Mouse (Mus musculus) C2C12 (cell line): ENCODE data around the gene Tyro3. TPM values are rescaled to one million over a fixed set of nuclear protein-coding genes. Genes with fewer than 3 reads are reported as not detected.

Experiments used
- H3K27me3 ChIP-seq: one replicate; pipeline ENCODE4 v1.6.1; 2011; ENCODE audit not compliant: control insufficient read depth, insufficient read depth, insufficient read length
- H3K36me3 ChIP-seq: one replicate; pipeline ENCODE4 v1.6.1; 2011; ENCODE audit not compliant: control insufficient read depth, insufficient read depth
- H3K4me3 ChIP-seq: one replicate; pipeline ENCODE4 v1.5.1; 2011; ENCODE audit warnings: mild to moderate bottlenecking, control low read depth; ENCODE audit not compliant: poor library complexity, insufficient read depth, severe bottlenecking
- H3K79me2 ChIP-seq: one replicate; pipeline ENCODE4 v1.6.1; 2011; ENCODE audit not compliant: control insufficient read depth, insufficient read depth
- H3K79me3 ChIP-seq: one replicate; pipeline ENCODE4 v1.6.1; 2011; ENCODE audit warnings: low read depth, control low read depth
- H3ac ChIP-seq: one replicate; pipeline ENCODE3; 2011; ENCODE audit warnings: low read depth; ENCODE audit not compliant: control insufficient read depth, insufficient read length
- CEBPB ChIP-seq: IDR thresholded peaks from one replicate; pipeline ENCODE4 v1.6.1; 2011; ENCODE audit warnings: low read depth, mild to moderate bottlenecking, control low read depth, moderate library complexity
- CTCF ChIP-seq: IDR thresholded peaks from one replicate; pipeline ENCODE4 v1.5.1; 2011; ENCODE audit not compliant: control insufficient read depth, insufficient read depth, insufficient read length
- FOSL1 ChIP-seq: IDR thresholded peaks from one replicate; pipeline ENCODE4 v1.8.0; 2011; ENCODE audit warnings: mild to moderate bottlenecking, low read length; ENCODE audit not compliant: poor library complexity, insufficient read depth, severe bottlenecking
- MAX ChIP-seq: IDR thresholded peaks from one replicate; pipeline ENCODE4 v1.6.1; 2011; ENCODE audit warnings: mild to moderate bottlenecking, control low read depth
- MYOD1 ChIP-seq: IDR thresholded peaks from one replicate; pipeline ENCODE4 v1.6.1; 2011; ENCODE audit warnings: low read depth; ENCODE audit not compliant: control insufficient read depth, insufficient read length
- MYOG ChIP-seq: IDR thresholded peaks from one replicate; pipeline ENCODE4 v1.6.1; 2011; ENCODE audit not compliant: control insufficient read depth, insufficient read length; ENCODE audit errors: extremely low read depth
- USF1 ChIP-seq: IDR thresholded peaks from one replicate; pipeline ENCODE4 v1.6.1; 2011; ENCODE audit warnings: low read depth, mild to moderate bottlenecking, control low read depth, moderate library complexity
- polyA plus RNA-seq: library from polyadenylated mRNA; unstranded; fragments of >200 nt; fragmentation: generic; extraction: Trizol; gene quantifications from one replicate; pipeline ENCODE4 v1.2.1, GENCODE M21; 2012; ENCODE audit warnings: missing spikeins

The Tyro3 gene
- polyA plus RNA-seq, 1 experiment, result 9.3 TPM

DNA sequence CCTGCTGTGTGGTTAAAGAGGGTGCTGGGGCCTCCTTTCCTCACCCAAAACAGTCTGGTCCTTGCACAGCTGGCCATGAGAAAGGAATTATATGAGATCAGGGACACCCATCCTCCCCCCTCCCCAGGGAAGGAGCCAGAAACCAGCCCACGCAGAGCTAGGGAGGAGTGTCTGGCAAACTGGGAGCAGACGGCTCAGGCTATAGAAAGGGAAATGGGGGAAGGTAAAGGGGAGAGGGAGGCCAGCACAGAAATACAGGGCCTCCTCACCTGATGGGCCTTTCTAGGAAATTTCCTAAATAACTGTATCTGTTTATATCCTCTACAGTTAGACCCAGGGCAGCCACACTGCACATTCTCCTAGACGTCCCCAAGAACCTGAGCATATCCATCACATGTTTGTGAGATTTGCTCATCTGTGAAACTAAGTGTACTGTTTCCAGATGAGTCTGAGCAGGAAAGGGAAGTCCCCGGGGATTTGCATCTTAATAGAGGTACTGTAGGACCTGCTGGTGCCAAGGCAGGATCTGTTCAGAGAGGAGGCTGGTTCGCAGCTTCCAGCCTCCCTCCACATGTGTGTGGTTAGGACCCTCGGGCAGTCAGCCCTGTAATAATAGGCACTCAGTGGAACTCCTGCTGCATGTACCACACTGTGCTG lies 6.2 kb downstream of the Tyro3 start:
- no peaks in the 10 kb centered on the region for H3K36me3 ChIP-seq
- no peak overlapping the region for H3K4me3 ChIP-seq

DNA sequence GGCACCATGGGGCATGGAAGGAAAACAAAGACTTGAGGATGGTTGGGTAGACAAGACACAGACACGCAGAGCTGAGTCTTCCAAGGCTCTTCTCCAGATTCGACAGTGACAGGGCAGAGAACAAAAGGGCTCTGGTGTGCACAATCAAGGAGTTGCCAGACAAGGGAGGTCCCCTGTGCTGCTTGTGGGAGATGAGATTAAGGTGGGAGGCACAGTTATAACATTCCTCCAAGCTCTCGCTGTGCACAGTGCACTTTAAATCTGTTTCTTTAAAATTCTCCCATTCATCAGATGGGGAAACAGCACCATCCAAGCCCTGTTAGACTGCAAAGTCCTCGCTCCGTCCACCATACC lies 6.7 kb downstream of the Tyro3 start:
- TF ChIP-seq MYOG, result no peak
- TF ChIP-seq FOSL1, result no peak
- no peak for TF ChIP-seq MYOD1
- TF ChIP-seq USF1, result no peak
- TF ChIP-seq CTCF, result no peak
- TF ChIP-seq MAX, result no peak
- TF ChIP-seq CEBPB, result no peak
- H3K79me3 ChIP-seq, result no peaks in the 10 kb centered on the region
- no peak overlapping the region for H3ac ChIP-seq
- H3K27me3 ChIP-seq, result no peaks in the 10 kb centered on the region
- H3K36me3 ChIP-seq, result no peaks in the 10 kb centered on the region
- no peak overlapping the region for H3K4me3 ChIP-seq
- no peaks in the 10 kb centered on the region for H3K79me2 ChIP-seq

More for the DNA sequence above, 6.2 kb downstream of the Tyro3 start:
- H3K27me3 ChIP-seq, result no peaks in the 10 kb centered on the region
- TF ChIP-seq CTCF, result no peak
- TF ChIP-seq FOSL1, result no peak
- no peak for TF ChIP-seq CEBPB
- TF ChIP-seq MYOD1, result no peak
- no peak for TF ChIP-seq MYOG
- no peak for TF ChIP-seq USF1
- TF ChIP-seq MAX, result no peak
- no peak overlapping the region for H3ac ChIP-seq
- no peaks in the 10 kb centered on the region for H3K79me2 ChIP-seq
- H3K79me3 ChIP-seq, result no peaks in the 10 kb centered on the region

DNA sequence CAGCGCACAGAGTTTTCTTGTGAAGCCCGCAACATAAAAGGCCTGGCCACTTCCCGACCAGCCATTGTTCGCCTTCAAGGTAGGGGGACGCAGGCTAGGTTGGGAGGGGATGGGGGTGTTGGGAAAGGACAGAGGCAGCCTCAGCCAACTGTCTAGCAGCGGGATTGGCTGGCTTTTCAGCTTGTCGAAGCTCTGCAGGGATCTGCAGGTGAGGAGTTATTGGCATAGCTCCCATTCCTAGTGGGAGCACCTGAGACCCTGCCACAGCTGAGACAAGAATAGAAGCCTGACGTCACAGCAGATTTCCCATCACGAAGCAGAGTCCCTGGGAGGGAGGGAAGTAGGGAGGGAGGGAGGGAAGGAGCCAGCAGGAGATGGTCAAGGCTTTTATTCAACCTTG lies 7.2 kb downstream of the Tyro3 start:
- H3K36me3 ChIP-seq, result no peaks in the 10 kb centered on the region
- H3K79me2 ChIP-seq, result no peaks in the 10 kb centered on the region
- H3K79me3 ChIP-seq, result no peaks in the 10 kb centered on the region
- no peak for TF ChIP-seq MAX
- TF ChIP-seq MYOG, result no peak
- no peak for TF ChIP-seq CTCF
- TF ChIP-seq USF1, result no peak
- no peak for TF ChIP-seq CEBPB
- no peak for TF ChIP-seq MYOD1
- no peak for TF ChIP-seq FOSL1
- no peaks in the 10 kb centered on the region for H3K27me3 ChIP-seq
- no peak overlapping the region for H3K4me3 ChIP-seq
- no peak overlapping the region for H3ac ChIP-seq

DNA sequence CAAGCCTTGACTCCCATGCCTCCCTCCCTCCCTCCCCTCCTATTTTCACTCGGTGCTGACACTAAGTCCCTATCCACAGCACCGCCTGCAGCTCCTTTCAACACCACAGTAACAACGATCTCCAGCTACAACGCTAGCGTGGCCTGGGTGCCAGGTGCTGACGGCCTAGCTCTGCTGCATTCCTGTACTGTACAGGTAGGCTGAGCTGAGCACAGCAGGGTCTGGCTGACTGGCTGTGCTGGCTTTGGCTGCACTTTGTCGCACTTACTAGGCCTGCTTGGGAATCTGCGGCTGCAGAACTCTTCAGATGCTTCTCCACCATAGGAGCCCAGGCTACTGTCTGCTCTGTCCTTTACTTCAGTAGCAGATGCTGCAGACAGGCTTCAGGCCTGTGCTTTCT lies 8.0 kb downstream of the Tyro3 start:
- no peak overlapping the region for H3ac ChIP-seq
- no peaks in the 10 kb centered on the region for H3K79me2 ChIP-seq
- no peak overlapping the region for H3K4me3 ChIP-seq
- no peaks in the 10 kb centered on the region for H3K36me3 ChIP-seq
- H3K27me3 ChIP-seq, result no peaks in the 10 kb centered on the region
- H3K79me3 ChIP-seq, result no peaks in the 10 kb centered on the region
- TF ChIP-seq USF1 (no peak), MYOG (no peak), CTCF (no peak), MAX (no peak), MYOD1 (no peak), CEBPB (no peak), FOSL1 (no peak)

DNA sequence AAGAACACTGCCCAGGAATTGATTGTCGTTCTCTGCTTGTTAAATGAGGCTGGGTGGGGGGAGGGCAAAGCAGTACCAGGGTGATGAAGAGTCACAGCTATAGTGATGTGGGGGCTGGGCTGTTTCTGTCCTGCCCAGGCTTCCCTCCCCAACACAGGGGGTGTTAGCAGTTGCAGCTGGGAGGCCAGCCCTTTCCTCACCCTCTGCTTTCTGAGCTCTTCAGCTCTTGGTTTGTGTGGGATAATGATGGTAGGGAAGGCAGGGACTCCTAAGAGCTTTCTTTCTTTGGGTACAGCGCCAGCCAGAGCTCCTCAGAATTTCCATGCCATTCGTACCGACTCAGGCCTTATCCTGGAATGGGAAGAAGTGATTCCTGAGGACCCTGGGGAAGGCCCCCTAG lies 10.9 kb downstream of the Tyro3 start:
- Histone ChIP-seq H3K36me3 (no peaks in the 10 kb centered on the region), H3ac (no peak overlapping the region), H3K79me2 (no peaks in the 10 kb centered on the region), H3K27me3 (no peaks in the 10 kb centered on the region), H3K79me3 (no peaks in the 10 kb centered on the region), H3K4me3 (no peak overlapping the region)
- TF ChIP-seq CEBPB (no peak), MYOG (no peak), MAX (no peak), FOSL1 (no peak), CTCF (no peak), USF1 (no peak), MYOD1 (no peak)

DNA sequence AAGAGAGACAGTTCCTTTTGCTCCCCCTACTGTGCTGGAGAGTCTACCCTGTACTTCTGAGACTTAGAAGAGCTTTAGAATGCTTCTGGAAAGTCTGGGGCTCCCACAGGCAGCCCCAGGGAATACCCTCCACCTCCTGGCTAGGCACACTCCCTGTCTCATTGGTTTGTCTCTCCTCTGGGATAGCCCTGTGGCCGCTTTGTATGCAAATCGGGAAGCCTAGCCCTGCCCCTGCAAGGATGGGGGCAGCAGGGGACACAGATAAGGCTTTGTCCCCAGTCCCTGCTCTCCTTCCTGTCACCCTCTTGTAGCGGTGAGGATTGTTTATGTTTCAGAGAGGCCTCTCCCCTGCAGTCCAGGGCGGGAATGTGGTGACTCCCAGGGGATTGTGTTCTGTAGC lies 11.3 kb downstream of the Tyro3 start:
- H3K27me3 ChIP-seq, result no peaks in the 10 kb centered on the region
- H3K79me2 ChIP-seq, result no peaks in the 10 kb centered on the region
- H3ac ChIP-seq, result no peak overlapping the region
- no peak overlapping the region for H3K4me3 ChIP-seq
- H3K36me3 ChIP-seq, result no peaks in the 10 kb centered on the region
- no peaks in the 10 kb centered on the region for H3K79me3 ChIP-seq
- TF ChIP-seq MYOG (no peak), MAX (no peak), MYOD1 (no peak), CTCF (no peak), USF1 (no peak), CEBPB (no peak), FOSL1 (no peak)
